ENCODE assay signal across 10 mouse cellular contexts in the genomic region with DNA sequence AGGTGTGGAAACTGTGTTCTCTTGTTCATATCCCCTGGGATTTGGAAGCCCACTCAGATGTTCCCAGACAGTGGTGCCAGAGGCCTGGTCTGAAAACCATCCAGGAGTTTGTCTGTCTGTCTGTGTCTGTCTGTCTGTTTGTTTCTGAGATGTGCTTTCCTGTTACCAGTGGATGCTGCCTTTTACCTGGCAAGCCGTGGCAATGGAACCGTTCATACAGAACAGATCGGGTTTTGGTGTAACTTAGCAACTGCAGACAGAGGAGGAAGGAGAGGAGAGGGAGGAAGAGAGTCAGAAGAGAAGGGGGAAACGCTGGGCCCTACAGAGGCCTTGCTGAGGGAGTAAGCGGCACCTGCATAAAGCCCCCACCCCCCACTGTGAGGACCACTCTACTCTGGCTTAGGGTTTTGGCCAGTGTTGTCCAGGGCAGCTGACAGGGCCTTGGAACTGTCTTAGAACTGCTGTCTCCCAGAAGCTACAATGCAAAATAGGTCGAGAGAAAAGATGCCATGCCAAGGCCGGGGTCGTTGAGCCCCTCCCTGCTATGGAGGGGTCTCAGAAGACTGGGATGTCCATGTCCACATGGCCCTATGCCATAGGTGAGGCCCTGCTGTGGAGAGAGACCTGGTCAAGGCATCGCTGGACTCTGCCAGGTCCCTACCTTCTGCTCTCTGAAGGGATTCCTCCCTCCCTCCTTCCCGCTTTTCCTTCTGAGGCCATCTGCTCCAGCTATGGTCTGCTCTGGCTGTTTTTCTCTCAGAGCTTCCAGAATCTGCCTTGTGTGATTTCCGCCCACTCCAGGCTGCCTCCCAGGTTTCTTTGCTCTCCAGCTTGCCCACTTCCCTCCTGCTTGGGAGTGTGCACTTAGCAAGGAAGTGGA. TPM values are rescaled to one million over a fixed set of nuclear protein-coding genes. Genes with fewer than 3 reads are reported as not detected.
DNase-seq lines count a peak whose midpoint lies in the region; ATAC-seq lines count a peak whose summit lies in the region.
"Had no signal": no experiment of that assay in that cellular context is flagged by ENCODE, and none has a peak within 500 bp of the region (broad histone marks: within the 10 kb centered on the region; RNA-seq: fewer than 3 reads in every experiment).

No protein-coding gene starts in this region.

- no peaks in the 10 kb centered on the region for H3K36me3 ChIP-seq in midbrain, embryonic 15.5 days (replicated peaks)
- no peaks in the 10 kb centered on the region for H3K36me3 ChIP-seq in midbrain, embryonic 11.5 days (ENCODE audit: control insufficient read depth, insufficient read depth, low read length)
- H3K36me3 ChIP-seq: heart, embryonic 13.5 days had no signal

- H3K4me3 ChIP-seq in midbrain, embryonic 15.5 days, result no peak overlapping the region
- H3K4me3 ChIP-seq in midbrain, embryonic 11.5 days (ENCODE audit: low read depth, low read length), result no peak overlapping the region
- H3K4me3 ChIP-seq: heart, embryonic 13.5 days had no signal

- H3K27me3 ChIP-seq in midbrain, embryonic 15.5 days (replicated peaks), result peaks cover 10% of the 10 kb centered on the region; the same call in 1 of the 2 replicates
- H3K27me3 ChIP-seq in midbrain, embryonic 11.5 days (ENCODE audit: control insufficient read depth, insufficient read depth, low read length), result peaks cover 28% of the 10 kb centered on the region

- no peaks in the 10 kb centered on the region for H3K9me3 ChIP-seq in midbrain, embryonic 15.5 days
- no peaks in the 10 kb centered on the region for H3K9me3 ChIP-seq in midbrain, embryonic 11.5 days (ENCODE audit: control insufficient read depth, low read length)
- H3K9me3 ChIP-seq: heart, embryonic 13.5 days had no signal

- peak overlapping the region; percentile 45 for H3K27ac ChIP-seq in midbrain, embryonic 15.5 days
- no peak overlapping the region for H3K27ac ChIP-seq in midbrain, embryonic 11.5 days (ENCODE audit: low read depth, low read length)
- H3K27ac ChIP-seq: heart, embryonic 13.5 days had no signal

- ATAC-seq in midbrain, embryonic 15.5 days (replicated peaks), result no peak
- ATAC-seq in midbrain, embryonic 11.5 days (ENCODE audit: low FRiP score), result no peak

- peaks cover 32% of the 10 kb centered on the region for H3K4me1 ChIP-seq in midbrain, embryonic 15.5 days
- peaks cover 12% of the 10 kb centered on the region for H3K4me1 ChIP-seq in midbrain, embryonic 11.5 days (ENCODE audit: control insufficient read depth, insufficient read depth, low read length)

- peak overlapping the region; percentile 86 for H3K4me2 ChIP-seq in midbrain, embryonic 15.5 days
- H3K4me2 ChIP-seq in midbrain, embryonic 11.5 days, result no peak overlapping the region
- H3K4me2 ChIP-seq: heart, embryonic 13.5 days had no signal

- 62% methylated on average over 11 of the region's 11 CpGs for WGBS in midbrain, embryonic 15.5 days
- WGBS in midbrain, embryonic 11.5 days, result 76% methylated on average over 11 of the region's 11 CpGs

- DNase-seq in midbrain, embryonic 11.5 days (ENCODE audit: low spot score, missing footprints), result no peak
- DNase-seq in cerebellum, postnatal 36 days, result peak; percentile 79 to 80
- DNase-seq in left cerebral cortex, adult 18-20 months (ENCODE audit: low spot score in 2 of 2), result peak; percentile 74 to 88
- DNase-seq in kidney, adult 11 months, result no peak
- no peak for DNase-seq in spleen, adult 18-20 months
- DNase-seq in liver, result no peak
- DNase-seq: thymus, postnatal 25 days had no signal

- peak overlapping the region; percentile 14; the same call in 1 of the 2 replicates for H3K9ac ChIP-seq in midbrain, embryonic 15.5 days
- H3K9ac ChIP-seq in midbrain, embryonic 11.5 days (ENCODE audit: low read length), result no peak overlapping the region
- H3K9ac ChIP-seq: heart, embryonic 13.5 days had no signal

RNA-seq across cellular contexts. Expression of a gene that starts 2.0 kb away (rescaled TPM):
- 5.8 and 6.6 TPM in 2 replicates for polyA plus RNA-seq in midbrain, embryonic 15.5 days (2015; fragmentation: Nextera tagmentation; extraction: Ambion mirVana)
- polyA plus RNA-seq in midbrain, embryonic 11.5 days (2014; fragmentation: Nextera tagmentation; extraction: Ambion mirVana), result 0.15 TPM in 1 of 2 replicates, not detected in the other
- 100 to 1,000 TPM; 201 to 250 TPM for total RNA-seq in left cerebral cortex, adult 18-20 months (2021)
- total RNA-seq: liver, adult 2 months had no signal

Comparison
In these comparisons a context has a peak if more than half of its experiments do, and no peak if none do; other contexts are left out.
1. DNase-seq: peak in cerebellum, postnatal 36 days (2 of 2) and left cerebral cortex, adult 18-20 months (2 of 2); none in midbrain, embryonic 11.5 days (single experiment), kidney, adult 11 months (single experiment), spleen, adult 18-20 months (0 of 2) and liver (single experiment).